20 mouse cellular contexts compared by ENCODE assay signal in genomic region chr16:90551041-90551440, GRCm38 (mm10).
"Had no signal": no experiment of that assay in that cellular context is flagged by ENCODE, and none has a peak within 500 bp of the region (broad histone marks: within the 10 kb centered on the region; RNA-seq: fewer than 3 reads in every experiment).

No protein-coding gene starts in this region.

- DNase-seq: gastrocnemius, postnatal 14 days; gastrocnemius, postnatal 36 days; heart, adult 11 months; heart, adult 2 months; heart, postnatal 14 days; heart, postnatal 36 days; kidney, adult 11 months; kidney, postnatal 14 days; kidney, postnatal 36 days; layer of hippocampus, postnatal 36 days; left cerebral cortex, postnatal 4 days had no signal

- H3K27me3 ChIP-seq: kidney, embryonic 15.5 days had no signal

- ATAC-seq: intestine, embryonic 16.5 days had no signal

- H3K4me1 ChIP-seq: limb, embryonic 13.5 days had no signal

- H3K4me2 ChIP-seq: heart, embryonic 11.5 days; heart, embryonic 13.5 days; heart, embryonic 15.5 days; hindbrain, embryonic 13.5 days; kidney, embryonic 15.5 days; limb, embryonic 13.5 days had no signal

- H3K4me3 ChIP-seq: heart, adult 2 months; heart, embryonic 13.5 days; heart, embryonic 15.5 days; hindbrain, embryonic 13.5 days; kidney, embryonic 15.5 days; limb, embryonic 13.5 days had no signal

- H3K9ac ChIP-seq: forebrain, postnatal 0 days; heart, embryonic 13.5 days; heart, embryonic 15.5 days; hindbrain, embryonic 13.5 days; kidney, embryonic 15.5 days; limb, embryonic 13.5 days had no signal

- H3K36me3 ChIP-seq: heart, embryonic 13.5 days; heart, embryonic 15.5 days; hindbrain, embryonic 13.5 days; kidney, embryonic 15.5 days; limb, embryonic 13.5 days had no signal

- H3K9me3 ChIP-seq: heart, embryonic 15.5 days; kidney, embryonic 15.5 days had no signal

- H3K27ac ChIP-seq: heart, adult 2 months; heart, embryonic 13.5 days; heart, embryonic 15.5 days; hindbrain, embryonic 13.5 days; kidney, embryonic 15.5 days; kidney, postnatal 0 days; limb, embryonic 13.5 days had no signal
